Mouse (Mus musculus) megakaryocyte, adult 5-6 weeks (primary cell): Measurements from ENCODE around the gene Iqch. TPM values are rescaled to one million over a fixed set of nuclear protein-coding genes. Genes with fewer than 3 reads are reported as not detected.

Source experiments
- ATAC-seq: 2 replicates; pipeline ENCODE4 v1.8.0; 2016; ENCODE audit warnings: mild to moderate bottlenecking, inconsistent platforms; ENCODE audit not compliant: poor library complexity, severe bottlenecking
- total RNA-seq, 2 experiments: library from RNA; stranded (forward) in 1 of 2; stranded (reverse) in 1 of 2; fragments of 153-499, 151-499 nt in 1 of 2; fragments of 221-1000, 200-1000 nt in 1 of 2; gene quantifications; 2 replicates each; pipeline versions ENCODE4 v1.2.3 to v1.2.4; 2015 to 2017

Gene Iqch
- total RNA-seq, 2 experiments from 2014 or later = not detected

DNA sequence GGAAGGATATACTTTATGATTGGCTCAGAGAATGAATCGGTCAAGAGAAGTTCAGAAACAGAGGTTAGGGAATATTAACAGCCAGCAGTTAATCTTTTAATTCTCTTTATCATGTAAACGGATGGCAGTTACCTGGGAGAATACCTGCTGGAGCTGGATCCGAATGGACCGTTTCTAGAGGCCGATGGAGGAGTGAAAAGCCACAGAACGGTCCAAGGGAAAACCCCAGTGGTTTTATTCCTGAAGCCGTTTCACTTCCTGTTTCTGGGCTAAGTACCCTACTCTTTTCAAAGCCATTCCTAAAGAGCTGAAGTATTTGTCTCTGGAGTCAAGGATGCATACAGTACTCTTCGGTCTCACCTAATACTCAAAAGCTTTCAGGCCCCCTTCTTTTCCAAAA lies 102.4 kb downstream of the Iqch start:
- 0 out of 2 replicates have a peak, but pooled peaks have one; percentile 40 for ATAC-seq

DNA sequence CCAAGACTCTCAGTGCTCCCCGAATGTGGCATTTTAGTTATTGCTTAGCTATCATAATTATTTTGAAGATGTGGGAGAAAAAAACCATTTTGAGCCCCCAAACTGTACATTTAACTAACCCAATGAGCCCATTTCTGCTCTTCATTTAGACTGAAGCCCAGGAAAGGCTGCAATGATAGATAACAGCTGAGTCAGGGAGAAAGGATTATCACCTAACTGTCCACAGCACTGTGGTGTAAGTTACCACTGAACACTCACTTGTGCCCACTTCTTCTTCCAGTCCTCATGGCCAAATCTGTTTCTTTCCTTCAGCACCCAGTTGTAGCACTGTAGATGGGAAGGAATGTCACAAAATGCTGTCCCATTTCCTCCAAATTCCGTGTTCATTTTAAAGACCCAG lies 106.5 kb downstream of the Iqch start:
- ATAC-seq = no peak

- ATAC-seq = no peak
These were observed 108.5 kb downstream of the Iqch start for GRCm38 (mm10) chr9:63493746-63494145.

- no peak for ATAC-seq
These were observed 110.0 kb downstream of the Iqch start for GRCm38 (mm10) chr9:63492291-63492690.

DNA sequence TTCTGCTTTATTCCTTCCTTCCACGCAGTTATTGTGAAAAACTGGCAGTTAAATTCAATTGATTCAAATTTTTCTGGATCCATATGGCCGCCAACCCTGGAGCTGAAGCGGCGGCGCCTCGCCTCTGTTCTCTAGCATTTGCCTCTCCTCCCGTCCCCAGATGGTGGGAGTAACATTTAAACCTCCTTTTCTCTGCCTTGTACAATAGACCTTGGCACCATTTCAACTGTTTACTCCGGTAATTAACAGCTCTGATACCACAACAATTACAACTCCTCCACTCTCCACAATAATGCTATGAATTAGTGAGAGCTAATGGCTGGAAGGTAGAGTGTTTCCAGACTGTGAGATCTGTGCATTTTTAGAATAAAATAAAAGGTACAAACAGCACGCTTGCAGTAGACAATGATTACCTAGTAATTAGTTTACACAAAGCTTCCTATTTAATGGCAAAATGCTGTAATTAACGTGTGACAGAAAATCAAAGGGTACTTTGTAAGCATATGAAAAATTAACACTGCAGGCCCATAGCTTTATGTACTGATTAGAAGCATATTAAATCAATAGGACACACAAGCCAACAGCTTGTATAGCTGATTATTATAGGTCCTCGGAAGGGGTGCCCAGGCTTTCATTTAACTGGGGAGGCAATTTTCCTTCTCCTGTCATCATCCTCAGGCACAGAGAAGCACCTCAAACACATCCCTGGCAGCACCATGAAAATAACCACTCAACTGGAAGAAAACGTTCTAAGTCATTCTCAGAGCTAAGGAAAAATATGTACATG lies 111.6 kb downstream of the Iqch start:
- no peak for ATAC-seq

- no peak for ATAC-seq
These were observed 113.1 kb downstream of the Iqch start for GRCm38 (mm10) chr9:63489156-63489555.

GRCm38 (mm10) chr9:63465561-63465960 lies 136.7 kb downstream of the Iqch start:
- ATAC-seq = no peak

DNA sequence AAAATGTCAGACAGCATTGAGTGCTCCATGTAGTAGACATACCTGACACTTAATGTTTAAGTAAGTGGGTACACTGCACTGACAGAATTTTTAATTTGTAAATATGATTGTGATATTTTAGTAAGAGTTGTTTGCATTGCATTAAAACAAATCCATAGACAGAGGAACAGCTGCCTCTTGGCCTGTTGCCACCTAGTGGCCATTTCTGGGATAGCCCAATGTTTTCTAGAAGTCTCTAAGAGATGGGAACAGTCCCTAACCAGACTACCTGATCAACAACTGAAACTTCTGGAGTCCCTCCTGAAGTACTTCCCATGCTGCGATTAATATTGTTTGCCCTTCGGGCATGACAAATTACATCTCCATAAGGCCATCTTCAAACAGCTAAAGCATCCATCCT lies 140.0 kb downstream of the Iqch start:
- ATAC-seq = 0 out of 2 replicates have a peak, but pooled peaks have one; percentile 43

DNA sequence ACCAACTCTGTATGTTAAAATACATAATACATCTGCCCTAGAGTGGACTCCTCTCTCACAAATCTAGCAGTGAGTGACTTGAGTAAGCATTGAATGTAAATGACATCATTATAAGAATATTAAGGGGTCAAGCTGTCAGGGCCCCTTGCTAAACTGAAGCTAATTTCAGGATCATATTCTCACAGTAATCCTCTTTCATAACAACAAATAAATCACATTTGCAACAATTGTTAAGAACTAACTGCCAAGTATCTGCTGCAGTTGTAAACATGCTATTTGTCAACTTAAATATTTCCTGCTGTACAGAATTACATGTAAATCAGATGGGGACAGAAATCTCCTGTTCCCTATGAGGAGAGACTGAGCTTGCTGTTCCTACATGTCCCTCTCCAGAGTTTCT lies 145.9 kb downstream of the Iqch start:
- no peak for ATAC-seq

GRCm38 (mm10) chr9:63454341-63454740 lies 148.0 kb downstream of the Iqch start:
- no peak for ATAC-seq

DNA sequence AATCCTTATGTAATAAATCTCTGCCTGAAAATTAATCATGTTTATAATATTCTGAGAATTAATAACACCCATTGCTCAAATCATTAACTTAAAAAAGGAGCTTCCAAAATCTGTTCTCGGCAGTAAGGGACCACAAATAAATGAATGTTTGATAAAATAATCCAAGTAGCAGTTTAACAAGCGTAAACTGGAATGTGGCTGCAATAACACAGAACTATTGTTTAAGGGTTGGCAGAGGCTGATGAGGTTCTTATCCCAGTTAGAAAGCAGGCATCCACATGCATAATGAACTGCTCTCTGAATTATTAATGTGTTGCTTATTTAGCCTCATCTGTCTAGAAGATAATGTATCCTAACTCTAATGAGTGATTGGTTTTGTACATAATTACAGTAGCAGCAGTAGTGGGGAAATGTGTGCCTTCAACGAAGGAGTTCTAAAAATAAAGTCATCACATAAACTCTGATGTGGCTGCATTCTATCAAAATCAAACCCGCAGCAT lies 151.7 kb downstream of the Iqch start:
- no peak for ATAC-seq

DNA sequence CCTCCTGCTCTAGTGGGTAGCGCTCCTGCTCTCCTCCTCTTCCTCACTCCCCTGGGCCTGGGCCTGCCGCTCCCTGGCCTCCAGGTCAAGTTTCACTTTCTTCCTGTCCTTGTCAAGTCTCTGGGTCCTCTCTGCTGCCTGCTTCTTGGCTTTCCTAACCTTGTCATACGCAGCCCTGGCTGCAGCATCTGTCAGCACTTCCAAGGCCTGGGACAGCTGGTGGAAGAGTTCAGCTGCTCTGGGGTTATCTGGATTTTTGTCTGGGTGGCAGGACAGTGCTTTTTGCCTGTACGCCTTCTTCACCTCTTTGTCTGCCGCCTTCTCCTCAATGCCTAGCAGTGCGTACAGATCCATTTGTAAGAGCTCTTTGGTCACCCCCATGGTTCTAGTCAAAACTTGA lies 158.6 kb downstream of the Iqch start:
- ATAC-seq = no peak

DNA sequence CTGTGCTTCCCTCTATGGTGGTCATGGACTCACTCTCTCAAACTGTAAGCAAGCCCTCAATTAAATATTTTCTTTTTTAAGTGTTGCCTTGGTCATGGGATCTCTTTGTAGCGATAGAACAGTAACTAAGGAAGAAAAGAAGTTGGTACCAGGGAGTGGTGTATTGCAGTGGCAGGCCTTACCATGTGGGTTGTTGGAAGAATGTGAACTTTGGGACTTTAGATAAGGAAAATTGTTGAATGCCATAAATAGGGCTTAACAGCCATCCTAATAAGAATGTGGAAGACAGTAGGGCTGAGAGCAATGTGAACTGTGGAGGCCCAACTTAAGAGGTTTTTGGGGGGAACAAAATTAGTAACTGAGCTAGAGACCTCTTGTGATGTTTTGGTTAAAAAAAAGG lies 171.6 kb downstream of the Iqch start:
- ATAC-seq = no peak

DNA sequence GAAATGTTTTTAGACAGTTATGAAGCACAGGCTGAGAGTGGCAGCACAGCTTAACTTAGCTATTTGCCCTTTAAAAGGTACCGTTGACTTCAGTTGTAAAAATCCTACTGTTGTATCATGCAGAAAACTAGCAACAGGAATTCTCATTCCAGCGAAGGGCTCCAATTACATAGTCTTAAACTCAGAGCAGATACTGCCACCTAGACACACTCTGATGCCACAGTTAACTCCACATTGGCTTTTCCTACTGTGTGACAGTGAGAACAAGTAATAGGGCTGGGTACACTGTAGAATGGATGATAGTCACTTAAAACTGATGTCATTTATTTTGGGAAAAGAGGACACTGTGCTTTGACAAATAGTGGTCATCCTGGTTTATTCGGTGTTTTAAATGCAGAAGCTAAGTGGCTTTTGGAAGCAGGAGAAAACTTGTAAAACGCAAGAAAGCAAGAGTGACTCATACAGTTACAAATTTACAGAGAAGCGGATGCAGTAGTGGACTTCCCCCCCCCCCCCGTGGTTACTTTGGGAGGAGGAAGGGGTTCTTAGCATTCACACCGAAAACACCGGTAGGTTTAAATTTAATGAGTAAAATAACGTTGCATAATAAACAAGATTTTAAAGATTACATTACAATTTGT lies 181.1 kb downstream of the Iqch start:
- no peak for ATAC-seq

DNA sequence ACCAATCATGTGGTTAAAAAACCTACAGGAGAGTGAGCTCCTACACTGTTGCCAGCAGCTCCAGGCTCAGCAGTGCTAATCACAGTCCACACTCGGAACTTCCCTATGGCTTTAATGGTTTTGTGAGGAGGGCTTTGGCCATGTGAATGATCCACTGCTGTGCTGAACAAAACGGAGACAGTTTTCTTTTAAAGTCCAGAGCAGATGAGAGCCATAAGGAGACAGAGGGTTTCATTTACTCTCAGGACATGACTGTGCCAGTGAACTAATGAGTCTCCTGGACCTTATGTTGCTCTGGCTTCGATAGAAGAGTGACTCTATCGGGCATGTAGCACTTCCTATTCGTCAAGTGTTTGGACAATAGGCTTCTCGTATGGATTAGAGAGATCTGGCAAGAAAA lies 181.9 kb downstream of the Iqch start:
- ATAC-seq = no peak

- no peak for ATAC-seq
These were observed 202.1 kb downstream of the Iqch start for GRCm38 (mm10) chr9:63400176-63400575.

- ATAC-seq = peak; percentile 17; the same call in 1 of the 2 replicates
These were observed 202.9 kb downstream of the Iqch start for GRCm38 (mm10) chr9:63399463-63399815.

GRCm38 (mm10) chr9:63398611-63399462 lies 203.5 kb downstream of the Iqch start, which contains the start of gene 2300009A05Rik:
Gene 2300009A05Rik (minus strand): TSS chr9:63399246.
- peak; percentile 94 for ATAC-seq

GRCm38 (mm10) chr9:63395612-63396011 lies 206.7 kb downstream of the Iqch start:
- no peak for ATAC-seq

GRCm38 (mm10) chr9:63391307-63391706 lies 211.0 kb downstream of the Iqch start:
- no peak for ATAC-seq

DNA sequence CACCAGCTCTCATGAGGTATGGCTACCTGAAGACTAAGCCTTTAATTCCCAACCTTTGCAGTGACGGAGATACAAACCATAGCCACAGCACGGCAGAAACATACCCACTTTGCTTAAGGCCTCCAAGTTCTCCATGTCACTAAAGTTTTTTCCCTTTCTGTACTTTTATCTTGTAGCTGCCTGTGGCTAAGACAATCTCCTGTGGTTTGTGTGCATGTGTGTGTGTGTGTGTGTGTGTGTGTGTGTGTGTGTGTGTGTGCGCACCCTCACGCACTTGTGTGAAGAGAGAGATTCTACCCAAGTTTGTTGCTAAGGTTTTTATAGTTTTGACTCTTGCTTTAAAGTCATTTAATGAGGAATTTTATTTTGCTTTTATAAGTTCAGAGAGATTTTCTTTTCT lies 219.5 kb downstream of the Iqch start:
- ATAC-seq = no peak
